Mouse (Mus musculus) mature B cell (primary cell): ENCODE data around the gene Ophn1.

Experiments
- in situ Hi-C: fragments of 300-500 bp; cut with MboI; formaldehyde crosslinking; loops from 2 replicates; pipeline ENCODE4 v1.14.3; 2019

The Ophn1 gene

DNA sequence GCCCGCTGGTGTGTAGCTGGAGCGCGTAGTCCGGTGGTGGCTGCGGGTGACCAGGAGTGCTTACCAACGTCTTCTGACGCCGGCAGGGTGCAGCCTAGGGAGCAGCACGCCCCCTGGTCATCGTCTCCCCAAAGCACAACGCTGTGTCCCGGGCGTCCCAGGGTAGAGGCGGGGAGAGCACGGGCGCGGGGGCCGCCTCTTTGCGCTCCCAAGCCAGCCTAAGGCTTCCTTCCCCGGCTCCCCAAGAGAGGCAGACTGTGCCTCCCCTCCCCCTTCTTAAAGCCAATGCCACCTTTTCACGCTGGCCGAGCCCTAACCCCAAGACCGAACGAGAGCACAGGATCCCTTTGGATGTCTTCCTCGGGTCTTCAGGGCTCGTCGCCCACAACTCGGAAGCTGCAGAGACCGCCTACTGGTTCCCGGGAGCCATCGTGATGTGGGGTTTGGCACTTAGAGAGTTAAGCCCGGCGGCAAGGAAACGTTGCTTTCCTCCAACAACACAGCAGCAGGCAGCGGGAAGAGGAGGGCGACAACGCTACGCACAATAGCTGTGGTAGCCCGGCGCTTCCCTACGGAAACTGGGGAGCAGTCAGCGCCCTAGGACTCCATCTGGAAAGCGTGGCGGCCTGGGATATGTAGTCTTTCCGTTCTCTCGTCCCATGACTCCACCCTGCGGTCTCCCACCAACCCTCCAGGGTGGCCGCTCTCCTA, at the start of gene Ophn1:
Gene Ophn1 (minus strand): TSS at position 620 of the 711 bp plus-strand sequence.
- in situ Hi-C loops: no loop called here

DNA sequence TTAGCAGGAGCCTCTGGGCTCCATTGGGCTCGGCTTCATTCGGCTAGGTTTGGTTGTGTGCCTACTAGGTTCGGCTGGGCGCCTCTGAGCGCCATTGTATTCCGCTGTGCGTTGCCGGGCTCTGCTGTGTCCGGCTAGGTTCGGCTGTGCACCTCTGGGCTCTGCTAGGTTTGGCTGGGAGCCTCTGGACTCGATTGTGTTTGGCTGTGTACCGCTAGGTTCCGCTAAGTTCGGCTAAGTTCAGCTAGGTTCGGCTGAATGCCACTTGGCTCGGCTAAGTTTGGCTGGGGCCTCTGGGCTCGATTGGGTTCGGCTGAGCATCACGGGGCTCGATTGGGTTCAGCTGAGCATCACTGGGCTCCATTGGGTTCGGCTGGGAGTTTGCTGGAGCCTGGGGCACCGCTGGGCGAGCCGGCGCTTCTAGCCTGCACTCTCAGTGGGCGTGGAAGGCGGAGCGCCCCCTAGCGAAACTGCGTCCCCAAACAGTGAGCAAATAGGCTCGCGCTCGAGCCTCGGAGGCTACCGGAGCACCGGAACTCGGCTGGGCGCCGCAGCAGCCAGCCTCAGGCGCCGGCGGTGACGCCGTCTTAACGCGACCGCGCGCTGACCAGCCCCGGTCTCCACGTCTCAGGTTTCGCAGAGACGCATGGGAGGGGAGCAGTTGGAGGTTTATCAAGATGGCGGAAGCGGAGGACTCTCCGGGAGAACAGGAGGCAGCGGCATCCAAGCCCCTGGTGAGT, 46.9 kb upstream of the Ophn1 start:
- in situ Hi-C loops: no loop called here

DNA sequence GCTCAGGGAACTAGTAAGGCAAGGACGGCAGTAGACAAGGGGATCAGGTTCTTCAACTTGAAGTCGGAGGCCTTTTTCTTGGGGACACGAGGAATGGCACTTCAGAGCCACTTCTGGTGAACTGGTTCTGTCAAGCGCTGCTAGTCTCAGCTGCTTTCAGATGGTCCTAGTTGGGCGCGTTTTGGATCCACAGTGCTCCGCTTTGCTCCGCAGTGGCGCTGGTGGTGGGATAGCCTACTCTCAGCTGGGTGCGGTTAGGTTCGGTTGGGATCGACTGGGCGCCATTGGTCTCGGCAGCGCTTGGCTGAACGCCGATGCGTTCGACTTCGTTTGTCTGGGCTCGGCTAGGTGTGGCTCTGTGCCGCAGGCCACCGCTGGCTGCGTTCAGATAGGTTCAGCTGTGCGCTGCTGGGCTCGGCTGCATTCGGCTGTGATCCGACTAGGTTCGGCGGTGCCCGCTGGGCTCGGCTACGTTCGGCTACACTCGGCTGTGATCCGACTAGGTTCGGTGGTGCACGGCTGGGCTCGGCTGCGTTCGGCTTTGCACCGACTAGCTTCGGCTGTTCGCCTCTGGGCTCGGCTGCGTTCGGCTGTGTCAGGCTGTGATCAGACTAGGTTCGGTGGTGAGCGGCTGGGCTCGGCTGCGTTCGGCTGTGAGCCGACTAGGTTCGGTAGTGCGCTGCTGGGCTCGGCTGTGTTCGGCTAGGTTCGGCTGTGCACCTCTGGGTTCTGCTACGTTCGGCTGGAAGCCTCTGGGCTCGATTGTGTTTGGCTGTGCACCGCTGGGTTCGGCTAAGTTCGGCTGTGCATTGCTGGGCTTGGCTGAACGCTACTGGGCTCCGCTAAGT, 46.1 kb upstream of the Ophn1 start:
- in situ Hi-C loops: no loop called here

DNA sequence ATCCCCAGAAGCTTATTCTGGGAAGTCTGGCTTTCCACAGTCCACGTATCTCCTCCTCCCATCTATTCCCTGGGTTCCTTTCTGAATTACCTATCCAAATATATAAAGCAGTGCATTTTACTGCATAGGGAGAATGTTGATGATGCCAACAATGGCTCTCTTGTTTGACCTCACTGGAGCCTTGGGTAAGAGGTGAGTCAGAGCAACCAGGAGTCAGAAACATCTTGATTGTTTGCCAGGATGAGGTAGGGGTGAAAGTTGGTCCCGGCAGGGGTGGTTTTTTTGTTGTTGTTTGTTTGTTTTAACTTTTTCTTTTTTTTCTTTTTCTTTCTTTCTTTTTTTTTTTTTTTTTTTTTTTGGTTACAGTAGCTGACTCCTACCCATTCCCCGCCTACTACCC, 45.3 kb upstream of the Ophn1 start, which contains the start of gene Yipf6:
Gene Yipf6 (plus strand): TSS at position 216 of the 400 bp plus-strand sequence.
- in situ Hi-C loops: no loop called here

DNA sequence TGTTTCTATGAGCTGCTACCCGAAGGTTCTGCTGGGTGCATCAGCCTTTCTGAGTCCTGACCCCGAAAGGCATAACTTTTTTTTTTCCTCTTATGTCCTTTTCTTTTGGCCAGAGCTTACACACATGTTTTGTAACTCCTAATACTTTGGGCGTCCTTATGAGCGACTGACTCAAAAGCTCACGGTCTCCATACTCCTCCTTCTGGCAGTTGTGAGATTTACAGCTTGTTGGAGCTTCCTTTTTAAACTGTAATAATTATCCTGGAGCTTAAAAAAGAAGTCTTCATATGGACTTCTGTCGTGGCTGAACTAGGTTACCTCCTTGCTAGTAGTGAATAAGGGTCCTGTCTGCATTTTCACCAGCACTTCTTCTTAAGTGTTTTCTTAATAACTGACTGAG, 28.6 kb upstream of the Ophn1 start:
- in situ Hi-C loops: no loop called here

DNA sequence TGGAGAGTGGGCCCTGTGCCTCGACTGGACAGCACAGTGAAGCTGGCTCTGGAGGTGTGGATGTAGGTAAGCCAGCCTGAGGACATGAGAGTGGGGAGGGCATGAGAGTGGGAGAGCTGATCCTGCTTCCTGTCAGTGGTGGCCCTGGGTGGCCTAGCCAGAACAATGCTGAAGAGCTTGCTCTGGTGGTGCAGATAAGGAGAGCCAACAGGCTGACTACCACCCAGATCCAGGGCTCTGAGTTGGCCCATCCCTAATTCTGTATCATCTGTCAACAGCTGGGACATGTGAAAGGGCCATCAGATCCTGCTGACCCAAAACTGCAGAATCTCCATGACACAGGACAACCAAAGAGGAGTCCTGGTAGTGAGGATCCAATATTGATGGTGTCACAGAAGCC, 18.1 kb upstream of the Ophn1 start:
- in situ Hi-C loops: no loop called here

DNA sequence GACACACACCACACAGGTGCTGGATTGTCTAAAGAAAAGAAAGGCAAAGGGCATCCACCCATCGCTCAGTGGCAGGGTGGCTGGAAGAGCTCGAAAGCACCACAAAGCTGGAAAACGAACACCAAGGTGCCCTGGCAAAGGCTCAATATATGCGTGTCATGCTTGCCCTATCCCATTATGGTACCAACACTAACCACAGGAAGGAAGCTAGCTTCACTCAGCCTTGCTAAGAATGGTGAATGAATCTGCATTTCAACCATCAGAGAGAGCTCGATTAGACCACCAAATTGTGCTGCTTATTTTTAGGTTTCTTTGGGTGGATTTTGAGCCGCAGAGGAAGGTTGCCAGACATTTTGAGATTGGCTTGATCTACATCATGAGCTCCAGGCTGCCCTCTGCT, 13.4 kb upstream of the Ophn1 start:
- in situ Hi-C loops: no loop called here

DNA sequence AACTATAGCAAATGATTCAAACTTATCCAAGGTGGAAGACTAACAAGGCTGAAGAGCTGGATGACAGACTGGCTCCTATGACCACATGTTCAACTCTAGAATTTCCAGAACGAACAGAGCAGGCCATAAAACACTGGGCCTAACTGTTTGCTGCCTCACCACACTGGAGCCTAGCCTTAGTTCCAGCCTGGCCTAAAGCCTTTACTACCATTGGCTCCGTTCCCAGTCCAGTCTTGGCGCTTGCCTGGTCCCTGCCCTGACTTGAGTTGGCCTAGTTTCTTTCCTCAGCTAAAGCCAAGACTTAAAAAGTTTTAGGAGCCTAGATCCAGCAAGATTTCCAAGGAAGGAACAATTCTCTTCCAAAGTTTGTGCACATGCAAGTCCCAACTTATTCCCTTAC, 7.5 kb upstream of the Ophn1 start:
- in situ Hi-C loops: no loop called here

DNA sequence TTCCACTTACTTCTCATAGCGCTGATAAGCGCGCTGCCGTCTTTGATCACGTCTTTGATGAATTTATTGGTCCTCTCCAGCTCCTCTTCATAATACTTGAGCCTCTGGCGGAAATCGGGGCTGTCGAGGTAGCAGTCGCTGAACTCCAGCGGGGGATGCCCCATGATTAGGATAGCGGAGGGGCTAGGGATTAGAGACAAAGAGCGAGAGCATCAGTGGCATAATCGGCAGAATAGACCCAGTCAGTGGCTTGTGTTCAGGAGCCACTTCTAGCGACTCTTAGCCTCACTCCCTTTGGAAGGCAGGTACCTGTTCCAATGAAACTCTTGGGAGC, 786 bp downstream of the Ophn1 start:
- in situ Hi-C loops: no loop called here

DNA sequence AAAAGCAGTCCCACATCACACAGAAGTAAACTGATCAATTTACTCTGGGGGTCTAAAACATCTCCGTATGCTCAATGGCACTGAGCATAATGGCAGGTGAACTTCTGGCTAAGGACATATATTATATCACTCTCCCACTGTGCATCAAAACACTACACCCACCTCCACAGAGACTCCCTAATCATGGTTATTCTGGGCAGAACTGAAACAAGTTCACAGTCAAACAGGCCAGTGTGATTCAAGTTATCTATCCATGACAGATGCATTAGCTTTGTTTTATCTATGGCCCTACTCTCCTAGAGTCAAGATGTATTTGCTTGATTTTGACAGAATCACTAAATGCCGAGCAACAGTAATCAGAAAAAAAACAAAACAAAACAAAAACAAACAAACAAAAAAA, 8.8 kb downstream of the Ophn1 start:
- in situ Hi-C loops: no loop called here

DNA sequence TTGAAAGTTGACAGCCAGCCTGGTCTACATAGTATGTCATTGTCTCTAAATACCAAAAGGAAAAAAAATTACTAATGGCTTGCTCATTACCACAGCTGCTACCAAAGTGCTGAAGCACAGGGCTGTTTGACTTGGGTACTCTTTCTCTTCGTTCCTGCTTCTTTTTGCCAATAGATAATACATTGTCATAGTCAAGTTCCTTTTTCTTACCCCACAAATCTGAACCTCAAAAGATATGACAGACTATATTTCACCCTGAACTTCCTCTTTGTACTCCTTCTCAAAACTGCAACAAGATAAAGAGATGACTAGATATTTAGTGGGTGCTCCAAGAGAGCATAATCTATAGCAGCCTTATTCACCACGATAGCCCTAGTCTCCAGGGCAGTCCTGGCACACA, 9.7 kb downstream of the Ophn1 start:
- in situ Hi-C loops: no loop called here

DNA sequence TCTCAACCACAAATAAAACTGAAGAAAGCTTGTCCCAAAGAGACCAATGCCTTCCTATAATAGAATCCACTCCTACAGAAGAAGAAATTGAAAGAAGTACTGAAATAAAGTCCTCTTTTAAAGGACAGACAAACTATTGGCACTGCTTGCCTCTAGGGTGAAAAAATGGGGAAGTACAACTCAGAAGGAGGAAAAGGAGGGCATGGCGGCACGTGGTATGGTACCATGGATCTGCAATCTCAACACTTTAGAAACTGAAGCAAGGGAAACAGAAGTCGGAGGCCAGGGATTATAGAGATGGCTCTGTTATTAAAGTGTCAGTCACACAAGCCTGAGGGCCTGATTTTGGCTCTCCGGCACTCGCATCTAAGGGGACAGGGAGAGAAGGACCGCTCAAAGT, 10.5 kb downstream of the Ophn1 start:
- in situ Hi-C loops: no loop called here

DNA sequence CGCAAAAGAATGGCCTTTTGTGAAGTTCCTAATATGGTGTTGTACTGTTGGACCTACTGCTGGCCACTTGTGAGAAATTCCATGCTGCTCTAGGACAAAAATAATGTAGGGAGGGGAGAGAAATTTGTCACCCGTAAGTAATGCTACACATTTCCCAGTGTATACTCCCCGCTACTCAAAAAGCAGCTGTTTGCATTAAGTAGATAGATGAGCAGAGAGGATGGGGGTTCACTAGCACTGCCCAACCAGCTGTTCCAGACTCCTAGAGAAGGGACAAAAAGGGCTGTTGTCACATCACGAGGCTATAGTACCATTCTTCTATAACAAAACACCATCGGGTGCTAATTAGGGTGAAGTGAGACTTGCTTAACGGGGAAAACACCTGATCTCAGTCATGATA, 15.7 kb downstream of the Ophn1 start:
- in situ Hi-C loops: no loop called here

DNA sequence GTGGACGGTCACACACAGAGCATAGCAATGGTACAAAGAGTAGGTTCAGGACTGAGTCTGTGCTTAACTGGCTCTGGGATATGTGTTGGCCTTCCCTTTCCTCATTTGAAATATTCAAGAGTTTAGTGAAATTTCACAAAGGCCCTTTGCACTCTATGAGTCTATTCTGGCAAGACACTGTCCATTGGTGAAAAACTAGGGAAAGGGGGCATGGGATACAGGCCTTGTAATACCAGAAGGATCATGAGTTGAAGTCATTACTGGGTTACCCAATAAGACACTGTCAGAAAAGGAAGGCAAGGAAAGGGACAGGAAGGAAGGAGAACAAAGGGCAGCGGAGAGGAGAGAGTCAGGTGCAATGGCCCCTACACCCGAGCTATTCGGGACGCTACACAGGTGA, 16.7 kb downstream of the Ophn1 start:
- in situ Hi-C loops: no loop called here

DNA sequence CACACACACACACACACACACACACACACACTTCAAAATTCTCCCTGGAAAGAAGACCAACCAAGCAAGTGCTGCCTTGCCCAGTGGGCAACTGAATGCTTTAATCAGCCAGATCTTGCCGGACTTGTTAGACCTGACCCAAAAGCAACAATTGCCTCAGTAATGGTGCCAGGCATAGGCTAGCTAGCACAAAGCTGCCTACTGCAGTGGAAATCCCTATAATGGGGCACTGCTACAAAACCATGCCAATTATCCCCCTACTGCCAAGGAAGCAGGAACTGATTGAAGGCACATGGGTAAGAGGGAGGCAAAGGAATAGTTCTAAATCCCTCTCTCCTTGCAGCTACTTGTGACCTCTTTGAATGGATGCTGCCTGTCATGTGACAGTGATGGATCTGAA, 18.8 kb downstream of the Ophn1 start:
- in situ Hi-C loops: no loop called here

DNA sequence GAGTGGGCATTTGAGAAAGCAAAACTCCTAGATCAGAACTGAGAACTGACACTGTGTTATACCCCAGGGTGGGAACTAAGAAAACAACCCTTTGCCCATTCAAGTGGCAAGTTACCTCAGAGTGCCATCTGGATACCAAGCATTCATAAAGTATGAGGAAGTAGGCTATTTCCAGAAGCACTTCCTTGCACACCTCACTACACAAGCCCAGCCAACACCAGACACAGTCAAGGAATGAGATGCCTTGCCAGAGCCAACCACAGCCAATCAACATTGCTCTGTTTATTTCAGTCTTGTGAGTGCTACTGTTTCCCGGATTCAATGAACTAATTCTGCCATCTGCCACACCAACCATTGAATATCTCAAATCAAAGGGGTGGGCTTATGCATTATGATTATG, 20.3 kb downstream of the Ophn1 start:
- in situ Hi-C loops: no loop called here

DNA sequence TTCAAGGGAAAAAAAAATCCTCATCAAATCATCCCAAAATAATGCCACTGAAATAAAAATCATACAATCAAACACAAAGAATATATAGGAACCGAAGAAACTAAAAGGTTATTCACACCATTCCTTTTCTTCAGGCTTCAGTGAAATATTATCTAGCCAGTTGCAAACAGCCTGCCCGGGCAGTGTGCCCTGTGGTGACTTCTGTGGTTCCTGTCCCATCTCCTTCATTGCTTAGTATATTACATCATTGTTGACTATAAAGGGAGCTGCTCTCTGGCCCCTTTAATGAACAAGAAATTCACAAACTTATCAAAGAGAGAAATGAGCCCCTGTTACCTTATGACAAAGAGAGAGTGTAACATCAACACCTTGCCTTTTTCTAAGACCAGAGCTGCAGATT, 21.1 kb downstream of the Ophn1 start:
- in situ Hi-C loops: no loop called here

DNA sequence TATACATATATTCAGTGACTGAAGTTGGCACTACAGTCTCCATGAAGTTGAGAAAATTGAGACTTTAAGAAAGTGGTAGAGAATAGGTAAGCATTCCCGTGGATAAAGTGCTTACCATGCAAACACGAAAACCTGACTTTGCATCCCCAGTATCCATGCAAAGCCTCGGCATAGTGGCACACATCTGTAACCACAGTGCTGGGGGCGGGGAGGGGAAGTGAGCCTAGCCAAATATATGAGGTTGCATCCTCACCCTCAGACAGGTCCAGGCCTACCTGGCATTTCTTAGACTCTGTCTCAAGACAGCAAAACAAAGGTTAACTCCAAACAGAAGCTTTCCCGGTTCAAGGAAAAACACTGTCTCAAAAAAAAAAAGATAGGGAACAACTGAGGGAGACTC, 21.7 kb downstream of the Ophn1 start:
- in situ Hi-C loops: no loop called here

DNA sequence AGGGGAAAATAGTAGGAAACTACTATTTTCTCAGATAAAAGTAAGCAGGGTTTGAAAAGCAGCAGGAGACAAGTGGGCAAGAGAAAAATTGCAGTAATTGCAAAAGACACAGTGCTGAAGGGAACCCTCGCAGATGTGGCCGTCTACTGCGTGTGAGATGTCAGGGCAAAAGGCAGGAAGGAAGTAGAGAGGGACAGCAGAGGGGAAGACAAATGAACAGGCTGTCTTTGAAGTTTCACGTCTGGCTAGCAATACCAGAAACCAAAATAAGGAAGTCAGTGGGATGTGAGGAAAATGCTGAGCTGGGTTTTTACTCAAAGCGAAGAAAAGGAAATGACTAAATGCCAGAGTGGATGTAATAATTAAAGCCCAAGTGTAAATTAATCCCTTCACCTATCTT, 30.7 kb downstream of the Ophn1 start:
- in situ Hi-C loops: no loop called here

DNA sequence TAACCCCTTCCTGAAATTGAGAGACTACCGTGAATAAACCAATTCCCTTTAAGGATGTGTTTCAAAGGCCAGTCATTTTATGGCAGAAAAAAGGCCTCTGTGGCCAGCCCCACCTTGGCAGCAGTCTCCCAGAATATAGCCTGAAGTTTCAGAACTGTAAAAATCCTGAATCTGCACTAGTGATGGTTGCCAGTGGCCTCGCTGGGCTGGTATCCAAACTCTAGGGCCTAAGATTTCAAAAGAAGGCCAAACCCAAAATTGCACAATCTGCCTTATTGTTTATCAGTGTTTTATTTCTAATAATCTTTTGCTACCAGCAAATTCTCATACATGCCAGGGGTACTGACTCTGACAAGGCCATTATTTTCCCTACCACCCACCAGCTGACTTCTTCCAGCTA, 34.8 kb downstream of the Ophn1 start:
- in situ Hi-C loops: no loop called here

DNA sequence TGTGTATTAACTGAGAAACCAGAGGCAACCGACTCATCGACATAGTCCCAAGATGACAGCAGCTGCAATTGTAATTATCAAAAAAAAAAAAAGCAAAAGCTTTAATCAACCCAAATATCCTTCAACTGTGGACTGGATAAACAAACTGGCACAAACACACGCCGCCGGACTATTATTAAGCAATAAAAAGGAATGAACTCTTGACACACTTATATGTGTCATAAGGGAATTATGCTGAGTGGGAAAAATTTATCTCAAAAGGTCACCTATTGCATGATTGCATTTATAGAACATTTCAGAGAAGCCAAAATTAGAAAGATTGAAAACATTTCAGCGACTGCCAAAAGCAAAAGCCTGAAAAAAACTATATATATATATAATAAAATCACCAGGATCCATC, 40.0 kb downstream of the Ophn1 start:
- in situ Hi-C loops: no loop called here

DNA sequence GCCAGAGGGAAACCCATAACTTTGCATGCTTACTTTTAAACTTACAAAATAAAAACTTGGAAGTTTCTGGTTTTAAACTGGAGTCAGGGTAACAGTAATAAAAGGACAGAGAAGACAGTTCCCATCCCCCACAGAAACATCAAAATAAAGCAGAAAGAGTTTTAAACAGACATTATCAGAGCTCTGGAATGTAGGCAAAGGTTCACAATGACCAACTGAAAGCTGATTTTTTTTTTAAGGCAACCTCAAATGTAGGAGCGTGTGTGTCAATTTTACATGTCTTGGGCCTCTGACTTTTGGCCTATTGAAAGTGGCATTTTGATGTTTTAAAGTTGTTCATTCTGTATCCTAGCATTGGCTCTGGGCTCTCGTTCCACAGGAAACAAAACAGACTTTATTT, 49.2 kb downstream of the Ophn1 start:
- in situ Hi-C loops: no loop called here

DNA sequence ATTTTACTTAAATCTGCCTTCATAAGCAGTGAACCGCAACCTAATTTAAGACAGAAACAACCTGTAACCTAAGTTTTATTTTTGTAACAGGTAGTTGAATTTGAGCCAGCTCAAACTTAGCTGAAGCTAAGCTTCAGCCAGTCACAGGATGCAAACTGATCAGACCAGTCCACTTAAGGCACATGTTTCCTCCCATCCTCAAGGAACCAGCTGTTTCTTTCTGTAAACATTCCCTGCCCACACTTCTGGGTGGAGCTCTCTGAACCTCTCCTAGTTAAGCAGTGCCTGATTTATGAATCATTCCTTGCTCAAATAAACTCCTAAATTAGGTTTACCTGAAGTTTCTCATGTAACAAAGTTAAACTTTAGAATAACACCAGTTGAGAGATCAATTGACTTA, 54.8 kb downstream of the Ophn1 start:
- in situ Hi-C loops: no loop called here
